Mouse (Mus musculus) E14TG2a.4 (cell line): ENCODE results near the gene Gm20605.

Experiments used
- CTCF ChIP-seq: conservative IDR thresholded peaks from 2 replicates; pipeline ENCODE4 v1.5.1; 2014; ENCODE audit warnings: low read length
- NANOG ChIP-seq: IDR thresholded peaks from 2 replicates; pipeline ENCODE4 v1.6.1; 2014; ENCODE audit warnings: borderline replicate concordance, low read length, mixed read lengths
- POU5F1 ChIP-seq: IDR thresholded peaks from 2 replicates; pipeline ENCODE4 v1.6.1; 2014; ENCODE audit warnings: low read length, borderline replicate concordance

- TF ChIP-seq CTCF (no peak), NANOG (no peak), POU5F1 (no peak)
These were observed 29.4 kb upstream of the Gm20605 start for GRCm38 (mm10) chr5:137599600-137599999.
